Mouse (Mus musculus) kidney, adult 11 months (tissue): ENCODE data around the gene Ctdsp2.
A peak's percentile ranks its signal among the peaks of the same experiment; 100 is the strongest.

Source experiments
- DNase-seq: peaks from one replicate; pipeline ENCODE4 v3.0.0; 2022

Ctdsp2 gene

DNA sequence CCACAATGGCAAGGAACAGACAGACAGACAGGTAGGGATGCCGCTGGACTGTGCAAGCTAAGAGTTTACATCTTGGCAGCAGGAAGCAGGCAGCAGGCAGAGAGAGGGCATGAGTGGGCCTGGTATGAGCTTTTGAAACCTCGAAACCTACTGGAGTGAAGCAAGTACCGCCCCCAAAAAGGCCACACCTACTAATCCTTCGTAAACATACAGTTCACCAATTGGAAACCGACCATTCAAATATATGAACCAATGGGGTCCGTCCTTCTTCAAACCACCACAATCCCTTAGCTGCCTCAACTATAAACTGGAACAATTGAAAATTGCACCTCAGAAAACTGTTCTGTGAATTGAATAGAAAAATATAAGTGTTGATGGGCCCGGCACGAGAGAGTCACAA is 14.7 kb upstream of the Ctdsp2 start:
- DNase-seq = no peak

DNA sequence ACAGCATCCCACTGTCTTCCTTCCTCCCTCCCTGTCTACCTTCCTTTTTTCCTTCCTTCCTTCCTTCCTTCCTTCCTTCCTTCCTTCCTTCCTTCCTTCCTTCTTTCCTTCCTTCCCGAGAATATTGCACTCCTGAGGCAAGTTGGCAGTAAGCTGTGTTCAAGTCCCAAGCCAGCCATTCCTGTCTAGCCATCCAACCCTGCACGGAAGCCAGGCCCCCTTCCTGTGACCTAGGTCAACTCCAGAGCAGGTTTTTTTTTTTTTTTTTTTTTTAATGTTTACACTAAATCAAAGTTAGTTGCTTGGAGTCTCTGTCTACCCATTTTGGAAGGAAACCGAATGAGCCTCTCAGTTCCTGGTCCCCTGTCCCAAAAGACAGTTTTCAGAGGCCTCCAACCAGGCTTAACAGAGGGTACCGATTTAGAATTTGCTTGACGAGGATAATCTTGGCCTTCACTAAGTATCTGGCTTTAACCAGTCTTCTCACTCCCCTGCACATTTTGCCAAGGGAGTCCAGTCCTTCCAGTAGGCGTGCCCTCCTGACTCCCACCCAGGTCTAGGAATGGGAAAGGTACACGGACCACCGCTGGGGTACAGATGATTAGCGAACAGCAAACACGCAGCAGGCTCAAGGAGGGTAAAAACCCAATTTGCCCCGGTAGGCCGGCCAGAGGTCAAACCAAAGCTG is 7.0 kb upstream of the Ctdsp2 start:
- no peak for DNase-seq

DNA sequence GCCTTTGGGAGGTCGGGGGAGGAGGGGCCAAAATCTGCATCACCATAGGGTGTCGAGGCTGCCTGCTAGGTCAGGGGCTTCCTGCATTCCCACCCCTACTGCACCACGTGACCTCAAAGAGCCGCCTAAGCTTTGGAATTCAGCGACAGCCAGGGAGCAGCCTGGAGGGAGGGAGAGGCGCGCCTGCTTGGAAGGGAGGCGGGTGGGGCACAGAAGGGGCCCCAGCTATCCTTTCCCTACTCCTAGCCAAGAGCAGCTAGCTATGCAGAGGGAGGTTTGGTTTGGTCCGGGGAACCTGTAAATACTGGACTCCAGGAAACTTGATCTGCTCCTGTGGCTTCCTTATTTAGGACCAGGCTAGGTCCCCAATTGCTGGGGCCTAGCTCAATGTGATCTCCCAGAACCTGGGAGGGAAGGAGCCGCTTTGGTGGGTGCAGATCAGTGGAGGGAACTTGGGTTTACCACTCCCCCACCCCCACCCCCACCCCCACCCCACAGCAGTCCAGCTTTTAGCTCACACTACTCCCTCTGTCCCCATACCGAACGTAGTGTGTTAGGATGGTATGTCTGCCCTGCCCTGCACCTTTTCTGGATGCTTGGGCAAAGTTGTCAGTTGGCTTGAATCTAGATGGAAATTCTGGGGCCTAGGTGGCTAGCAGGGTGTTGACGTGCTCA is 6.3 kb upstream of the Ctdsp2 start:
- peak; percentile 74 for DNase-seq

DNA sequence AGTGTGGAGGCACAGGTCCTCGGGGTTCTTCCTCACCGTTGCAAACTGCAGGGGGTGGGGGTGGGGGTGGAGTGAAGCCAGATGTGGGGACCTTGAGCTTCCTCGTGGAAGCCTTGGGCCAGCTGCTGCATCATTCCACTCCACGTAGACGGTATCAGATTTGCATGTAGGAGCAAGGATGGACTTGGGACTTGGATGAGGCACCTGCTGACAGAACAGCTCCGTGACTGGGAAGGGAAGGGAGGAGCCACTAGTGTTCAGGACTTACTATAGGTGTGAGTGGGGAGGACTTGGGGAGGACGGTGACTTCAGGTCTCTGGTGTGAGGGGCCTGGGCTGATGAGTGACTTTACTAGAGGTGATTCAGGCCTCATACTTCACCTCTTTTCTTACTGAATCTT is 5.5 kb upstream of the Ctdsp2 start:
- no peak for DNase-seq

DNA sequence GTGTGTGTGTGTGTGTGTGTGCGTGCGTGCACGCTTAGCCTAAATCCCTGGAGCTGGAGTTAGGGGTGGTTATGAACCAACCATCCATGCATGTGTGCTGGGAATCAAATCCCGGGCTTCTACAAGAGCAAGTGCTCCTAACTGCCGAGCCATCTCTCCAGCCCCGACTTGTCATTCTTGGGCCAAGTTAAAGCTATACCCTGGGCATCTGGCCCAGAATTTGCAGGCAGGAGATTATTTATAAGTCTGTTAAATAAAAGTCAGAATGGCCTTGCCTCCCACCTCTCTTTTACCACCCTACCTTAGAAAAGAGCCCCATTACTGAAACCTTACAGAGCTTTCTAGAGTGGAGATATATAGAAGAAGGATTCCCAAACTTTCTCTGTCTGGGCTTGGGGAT is 2.8 kb upstream of the Ctdsp2 start:
- no peak for DNase-seq

DNA sequence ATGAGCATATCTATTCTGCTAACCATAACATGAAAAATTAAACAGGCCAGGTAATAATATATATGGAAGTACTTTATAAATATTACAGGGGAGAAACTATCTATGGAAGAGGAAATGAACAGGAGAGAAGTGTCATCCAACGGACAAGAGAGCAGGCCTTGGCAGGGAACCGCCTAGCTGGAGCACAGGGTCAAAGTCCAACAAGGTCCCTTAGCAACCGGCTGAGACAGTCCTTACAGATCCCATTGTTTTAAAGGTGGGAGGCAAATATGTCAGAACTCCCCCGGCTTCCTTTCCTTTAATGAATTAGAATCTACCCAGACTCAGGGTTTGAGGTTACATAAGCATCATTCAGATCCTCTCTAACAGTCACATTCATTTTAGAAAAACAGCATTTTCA is 1.4 kb upstream of the Ctdsp2 start:
- DNase-seq = peak; percentile 72

DNA sequence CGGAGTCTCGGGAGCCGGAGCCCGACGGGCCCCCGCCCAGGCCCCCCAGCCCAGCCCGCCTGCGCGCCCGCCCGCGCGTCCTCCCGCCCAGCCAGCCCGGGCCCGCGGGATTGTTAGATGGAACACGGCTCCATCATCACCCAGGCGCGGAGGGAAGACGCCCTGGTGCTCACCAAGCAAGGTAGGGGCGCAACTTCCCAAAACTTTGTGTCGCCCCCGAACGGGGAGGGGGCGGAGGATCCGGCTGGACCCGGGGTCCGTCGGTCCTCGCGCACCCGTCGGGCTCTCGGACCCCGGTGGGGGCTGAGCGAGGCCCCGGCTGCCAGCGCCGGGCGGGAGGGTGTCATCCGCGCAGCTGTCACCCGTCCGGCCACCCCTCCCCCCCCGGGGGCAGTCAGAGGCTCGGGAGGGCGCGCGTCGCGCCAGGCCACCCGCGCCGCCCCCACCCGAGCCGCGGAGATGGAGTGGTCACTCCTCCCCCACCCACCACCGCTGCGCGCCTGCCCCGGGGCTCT is 661 bp downstream of the Ctdsp2 start:
- peak; percentile 60 for DNase-seq

DNA sequence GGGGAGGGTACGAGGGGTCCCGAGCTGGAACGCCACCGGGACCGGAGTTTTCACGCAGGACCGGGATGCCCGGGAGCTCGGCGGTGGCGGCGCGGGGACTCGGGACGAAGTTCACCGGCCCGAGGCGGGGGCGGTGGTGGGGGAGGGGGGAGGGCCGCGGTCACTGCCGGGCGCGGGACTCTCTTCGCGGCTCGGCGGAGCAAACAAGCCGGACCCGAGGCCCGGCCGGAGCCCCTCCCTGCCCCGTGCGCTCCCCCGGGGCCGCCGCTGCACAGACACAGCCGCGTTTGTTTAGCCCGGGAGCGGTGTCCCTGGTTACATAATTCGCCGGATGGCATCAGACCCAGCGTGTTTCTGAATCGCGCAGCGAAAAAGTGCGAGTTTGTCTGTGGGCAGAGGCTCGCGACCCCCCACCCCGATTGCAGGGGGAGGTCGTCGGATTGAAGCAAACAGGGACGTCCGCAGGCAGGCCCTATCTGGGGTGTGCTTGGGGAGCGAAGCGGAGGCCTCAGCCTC is 1.2 kb downstream of the Ctdsp2 start:
- DNase-seq = peak; percentile 48

DNA sequence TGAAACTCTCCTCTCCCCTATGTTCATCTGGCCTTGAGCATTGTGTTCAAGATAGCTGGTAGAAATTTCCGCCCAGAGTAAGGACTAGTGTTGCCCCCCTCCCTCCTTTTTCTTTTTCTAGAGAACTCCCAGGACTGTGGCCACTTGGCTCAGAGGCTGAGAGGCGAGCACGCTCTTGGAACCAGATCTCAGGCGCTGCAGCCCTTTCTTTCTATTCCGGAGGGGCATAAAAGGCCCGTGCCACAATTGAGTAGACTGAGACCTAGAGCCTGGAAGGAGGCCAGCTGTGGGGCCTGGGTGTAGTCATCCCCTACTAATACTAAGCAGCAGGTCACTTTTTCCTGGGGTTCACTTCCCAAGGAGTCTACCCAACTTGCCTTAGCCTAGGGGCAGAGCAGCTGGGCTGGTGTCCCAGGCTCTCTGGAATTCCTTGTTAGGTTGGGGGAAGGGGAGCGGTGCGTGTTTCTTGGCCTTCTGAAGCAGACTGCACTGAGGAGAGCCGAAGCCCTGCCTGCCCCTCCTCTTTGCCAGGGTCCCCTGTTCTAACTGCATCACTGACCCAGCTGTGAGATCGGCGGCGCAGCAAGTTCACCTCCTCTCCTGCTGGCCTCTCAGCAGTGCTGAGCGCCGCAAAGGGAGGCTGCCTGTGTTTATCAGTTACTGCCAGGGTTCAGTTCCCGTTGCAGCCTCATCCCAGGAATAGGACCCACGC is 1.9 kb downstream of the Ctdsp2 start:
- peak; percentile 78 for DNase-seq

DNA sequence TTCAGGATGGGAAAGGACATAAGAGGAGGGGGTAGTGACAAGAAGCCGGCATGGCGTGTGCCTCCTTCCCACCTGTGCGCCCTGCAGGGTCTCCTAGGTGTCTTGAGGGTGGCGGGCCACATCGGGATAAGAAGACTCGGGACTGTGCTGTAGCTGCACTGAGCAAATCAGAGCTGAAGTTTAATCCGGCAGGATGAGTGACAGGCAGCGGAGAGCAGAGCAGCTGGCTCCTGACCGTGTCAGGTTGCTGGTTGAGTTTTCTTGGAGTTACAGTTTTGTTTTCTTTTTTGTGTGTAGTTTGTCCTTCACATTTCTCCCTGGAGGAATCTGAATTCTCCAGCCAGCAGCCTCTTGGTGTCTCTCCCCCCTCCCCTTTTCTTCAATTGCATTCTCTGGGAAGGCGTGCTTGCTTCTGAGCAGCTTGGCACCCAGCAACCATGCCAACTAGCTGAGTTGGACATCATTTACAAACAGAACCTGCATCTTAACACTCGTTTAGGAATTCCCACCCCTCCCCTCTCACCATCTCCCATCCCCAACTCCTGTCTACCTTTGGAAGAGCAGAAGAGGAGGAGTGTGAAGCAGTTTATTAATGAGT is 2.5 kb downstream of the Ctdsp2 start:
- no peak for DNase-seq

DNA sequence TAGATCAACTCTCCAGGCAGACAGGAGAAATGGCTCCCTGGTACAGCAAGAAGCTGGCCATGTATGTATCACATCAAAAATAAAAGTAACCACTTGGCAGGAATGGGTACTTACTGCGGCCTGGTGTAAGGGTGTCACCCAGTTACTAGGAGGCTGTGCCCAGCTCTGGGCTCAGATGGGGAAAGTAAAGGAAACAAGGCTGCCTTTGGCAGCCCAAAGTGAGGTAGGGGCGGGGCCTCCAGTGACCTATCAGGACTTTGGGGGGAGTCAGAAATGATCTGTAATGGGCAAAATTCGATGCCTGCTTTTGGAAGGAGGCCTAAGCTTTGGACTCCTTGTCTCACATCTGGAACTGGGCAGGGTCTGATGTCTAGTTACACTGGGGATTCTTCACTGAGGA is 3.2 kb downstream of the Ctdsp2 start:
- no peak for DNase-seq

DNA sequence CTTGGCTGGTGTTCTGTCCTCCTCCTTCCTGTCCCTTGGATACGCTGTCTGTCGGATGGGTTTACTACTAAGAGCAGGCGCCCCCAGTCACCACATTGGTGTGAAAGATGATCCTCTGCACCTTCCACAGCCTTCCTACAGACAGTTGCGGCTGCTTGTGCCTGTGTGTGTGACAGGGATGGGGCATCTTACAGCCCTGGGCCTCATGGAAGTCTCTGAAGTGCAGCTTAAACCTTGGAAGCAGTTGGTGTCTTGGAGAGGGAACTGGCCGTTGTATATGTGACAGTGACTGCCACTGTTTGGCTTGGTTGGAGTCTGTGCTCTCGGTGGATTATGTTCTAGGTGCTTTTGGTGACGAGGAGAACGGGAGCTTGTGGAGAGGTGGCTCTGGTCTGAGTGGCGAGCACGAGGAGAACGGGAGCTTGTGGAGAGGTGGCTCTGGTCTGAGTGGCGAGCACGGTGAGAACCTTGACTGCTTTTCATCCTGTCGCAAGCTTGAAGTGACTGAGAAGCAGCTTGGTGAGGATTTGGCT is 4.7 kb downstream of the Ctdsp2 start:
- DNase-seq = no peak

DNA sequence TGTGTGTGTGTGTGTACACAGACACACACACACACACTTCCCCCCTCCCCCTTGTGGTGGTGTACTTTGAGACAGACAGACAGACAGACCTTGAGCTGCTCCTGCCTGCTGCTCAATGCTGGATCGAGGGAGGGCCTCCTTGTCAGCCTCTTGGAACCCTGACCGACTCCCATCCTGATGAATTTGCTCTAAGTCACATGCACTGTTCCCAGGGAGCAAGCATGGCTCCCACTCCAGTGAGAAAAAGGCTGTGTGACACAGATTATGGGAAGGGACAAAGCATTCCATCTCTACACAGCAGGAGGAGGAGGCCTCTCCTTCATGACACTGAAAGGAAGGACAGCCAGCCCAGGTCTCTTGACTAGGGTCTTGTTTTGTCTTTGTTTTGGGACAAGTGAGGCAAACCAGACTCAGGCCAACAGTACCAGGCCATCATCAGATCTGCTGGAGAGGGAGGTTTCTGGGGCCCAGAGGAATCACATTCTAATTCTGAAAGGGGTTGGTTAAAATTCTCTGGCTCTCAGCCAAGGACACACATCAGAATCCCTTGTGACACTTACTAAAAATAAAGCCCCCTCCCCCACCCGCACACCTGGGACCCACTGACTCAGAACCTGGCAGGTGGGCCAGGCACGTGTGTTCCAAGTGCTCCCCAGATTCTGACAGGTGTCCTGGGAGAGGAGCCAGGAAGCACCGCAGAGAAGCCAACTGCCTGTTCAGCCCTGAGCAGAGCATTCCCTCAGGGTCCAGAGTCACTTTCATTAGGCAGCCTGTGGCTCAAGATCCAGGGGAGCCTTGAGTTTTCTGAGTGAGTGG is 5.9 kb downstream of the Ctdsp2 start:
- peak; percentile 69 for DNase-seq

DNA sequence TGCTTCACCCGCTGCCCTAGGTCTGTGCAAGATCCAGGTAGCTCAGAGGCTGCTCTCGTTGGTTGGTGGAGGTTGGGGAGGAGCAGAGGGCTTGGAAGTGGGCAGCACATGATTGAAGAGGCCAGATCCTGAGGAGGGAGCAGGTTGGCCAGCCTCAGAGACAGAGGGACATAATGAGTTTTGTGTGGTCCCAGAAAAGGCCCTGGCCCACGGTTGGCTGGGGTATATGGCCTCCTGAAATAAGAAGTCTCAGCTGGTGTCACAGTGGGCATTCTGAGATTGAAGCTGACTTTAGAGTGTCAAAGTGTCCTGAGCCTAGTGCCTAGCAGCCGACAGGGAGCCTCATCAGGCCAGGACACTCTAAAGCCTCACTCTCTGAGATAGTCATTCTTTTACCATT is 6.6 kb downstream of the Ctdsp2 start:
- DNase-seq = no peak

DNA sequence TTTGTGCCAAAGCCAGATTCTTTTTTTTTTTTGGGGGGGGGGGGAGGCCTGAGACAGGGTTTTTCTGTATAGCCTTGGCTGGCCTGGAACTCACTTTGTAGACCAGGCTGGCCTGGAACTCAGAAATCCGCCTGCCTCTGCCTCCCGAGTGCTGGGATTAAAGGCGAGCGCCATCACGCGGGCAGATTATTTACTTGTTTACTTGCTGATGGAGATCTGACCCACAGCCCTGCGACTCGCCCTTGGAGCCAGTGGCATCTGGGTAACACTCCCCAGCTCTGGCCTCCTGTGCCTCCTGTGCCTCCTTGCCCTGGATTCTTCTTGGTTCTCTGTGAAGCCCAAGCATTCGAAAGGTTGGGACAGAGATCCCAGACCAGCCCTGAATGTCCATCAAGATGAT is 7.1 kb downstream of the Ctdsp2 start:
- DNase-seq = no peak

DNA sequence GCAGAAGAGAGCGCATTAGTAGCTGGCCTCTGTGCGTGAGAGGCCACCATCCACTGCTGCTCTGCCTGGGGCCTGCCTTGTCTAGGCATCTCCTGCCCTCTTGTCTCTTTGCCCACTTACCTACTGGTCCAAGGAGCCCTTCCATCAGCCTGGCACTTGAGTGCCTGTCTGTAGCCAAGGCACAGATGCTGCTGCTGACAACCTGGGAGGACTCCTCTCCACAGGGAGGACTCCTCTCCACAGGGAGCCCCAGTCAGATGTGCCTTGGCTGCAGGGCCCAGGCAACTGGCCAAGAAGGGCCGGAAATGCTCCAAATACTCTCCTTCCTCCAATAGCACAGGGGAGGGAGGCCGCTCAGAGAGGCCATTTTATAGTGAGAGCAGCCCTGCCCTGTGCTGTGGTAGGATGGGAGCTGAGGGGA is 8.0 kb downstream of the Ctdsp2 start:
- peak; percentile 87 for DNase-seq

DNA sequence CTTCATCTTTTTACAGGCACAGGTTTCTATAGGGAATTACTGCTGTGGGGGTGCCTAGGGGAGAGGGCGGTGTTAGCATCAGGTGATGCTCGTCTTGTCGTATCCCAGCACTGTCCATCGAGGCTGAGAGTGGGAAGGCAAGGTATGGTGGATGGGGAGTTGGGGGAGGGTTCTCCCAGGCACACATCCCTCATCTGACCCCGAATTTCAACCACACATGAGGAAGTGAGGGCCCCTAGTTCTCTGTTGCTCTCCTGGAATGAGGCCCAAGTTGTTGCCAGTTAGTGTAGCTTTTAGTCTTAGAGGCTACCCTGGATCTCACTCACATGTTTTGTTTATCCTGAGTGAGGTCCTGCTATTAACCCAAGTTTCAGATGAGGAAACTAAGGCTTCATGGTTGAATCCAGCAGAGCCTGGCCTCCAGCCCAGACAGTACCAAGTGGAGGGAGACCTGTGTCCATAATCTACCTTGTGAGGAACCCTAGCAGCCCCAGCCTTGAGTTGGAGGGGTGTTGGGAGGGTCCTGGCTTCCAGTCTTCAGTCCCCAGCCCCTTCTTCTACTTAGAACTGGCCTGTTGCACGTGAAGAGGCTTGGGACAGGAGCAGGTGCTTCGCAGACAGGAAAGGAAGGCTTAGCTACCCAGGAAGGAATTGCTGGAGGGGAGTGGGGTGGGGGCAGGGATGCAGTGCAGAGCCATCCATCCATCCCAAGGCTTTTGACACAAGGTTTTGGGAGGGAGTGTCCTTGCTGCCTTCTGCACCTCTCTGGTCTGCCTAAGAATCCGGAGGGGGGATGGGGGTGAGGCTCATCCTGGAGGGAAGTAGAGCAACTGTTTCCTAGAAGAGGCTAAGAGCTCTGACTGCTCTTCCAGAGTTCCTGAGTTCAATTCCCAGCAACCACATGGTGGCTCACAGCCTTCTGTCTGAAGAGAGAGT is 8.9 kb downstream of the Ctdsp2 start:
- DNase-seq = no peak

DNA sequence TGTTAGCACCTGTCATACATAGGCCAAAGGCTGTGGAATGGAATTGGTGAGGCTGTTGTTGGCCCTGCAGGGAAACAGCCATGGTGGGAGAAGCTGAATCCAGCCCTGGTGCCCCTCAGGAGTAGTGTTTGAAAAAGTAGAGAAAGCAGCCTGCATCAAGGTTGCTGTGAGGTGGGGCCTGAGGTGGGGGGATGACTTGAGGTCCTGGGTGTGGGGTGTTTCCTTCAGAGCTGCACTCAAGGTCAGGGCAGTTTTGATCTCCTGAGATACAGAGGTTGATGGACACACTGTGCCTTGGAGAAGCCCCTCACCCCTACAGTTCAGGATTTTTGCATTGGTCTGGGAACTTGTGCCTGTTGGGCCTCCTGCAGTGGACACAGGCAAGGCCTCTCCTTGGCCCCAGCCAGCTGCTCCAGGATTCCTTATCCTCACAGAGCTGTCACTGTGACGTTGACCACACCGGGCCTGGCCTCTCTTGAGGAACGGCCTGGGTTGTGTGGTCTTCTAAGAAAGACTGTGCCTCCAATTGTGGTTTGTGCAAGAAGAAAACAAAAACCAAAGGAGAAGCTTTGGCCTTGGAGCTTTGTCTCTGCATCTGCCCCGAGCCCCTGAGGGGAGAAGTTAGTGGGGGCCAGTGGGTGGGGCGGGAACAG is 10.1 kb downstream of the Ctdsp2 start:
- DNase-seq = no peak

DNA sequence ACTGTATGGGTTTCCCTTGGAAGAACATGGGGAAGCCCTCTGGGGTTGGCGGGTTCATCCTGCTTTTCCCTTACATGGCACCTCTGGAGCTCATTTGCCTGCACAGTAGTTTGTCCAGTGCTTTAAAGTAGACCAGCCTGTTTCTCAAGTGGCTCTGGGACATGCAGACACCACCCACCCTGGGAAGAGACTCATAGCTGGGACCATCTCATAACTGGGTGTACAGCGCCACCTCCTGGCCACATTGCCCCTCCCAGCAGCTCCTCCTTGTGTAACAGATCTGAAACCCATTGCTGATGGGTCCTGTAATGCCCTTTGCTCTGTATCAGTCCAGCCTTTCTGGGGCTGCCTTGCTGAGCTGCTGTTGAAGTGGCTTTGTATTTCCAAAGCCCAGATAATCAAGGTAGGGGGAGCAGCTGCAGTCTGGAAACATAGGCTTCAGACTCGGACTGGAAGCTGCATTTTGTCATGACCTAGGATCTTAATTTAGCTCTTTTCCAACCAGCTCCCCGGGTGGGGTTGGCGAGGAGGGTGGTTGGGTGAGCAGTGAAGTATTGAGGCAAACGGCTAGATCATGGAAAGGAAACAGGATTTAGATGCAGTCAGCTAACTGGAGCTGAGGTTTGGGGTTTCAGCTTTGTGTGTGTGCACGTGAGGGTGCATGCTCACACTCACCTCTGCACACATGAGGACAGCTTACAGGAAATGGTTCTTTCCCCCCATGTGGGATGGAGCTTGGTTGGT is 12.0 kb downstream of the Ctdsp2 start:
- peak; percentile 83 for DNase-seq

DNA sequence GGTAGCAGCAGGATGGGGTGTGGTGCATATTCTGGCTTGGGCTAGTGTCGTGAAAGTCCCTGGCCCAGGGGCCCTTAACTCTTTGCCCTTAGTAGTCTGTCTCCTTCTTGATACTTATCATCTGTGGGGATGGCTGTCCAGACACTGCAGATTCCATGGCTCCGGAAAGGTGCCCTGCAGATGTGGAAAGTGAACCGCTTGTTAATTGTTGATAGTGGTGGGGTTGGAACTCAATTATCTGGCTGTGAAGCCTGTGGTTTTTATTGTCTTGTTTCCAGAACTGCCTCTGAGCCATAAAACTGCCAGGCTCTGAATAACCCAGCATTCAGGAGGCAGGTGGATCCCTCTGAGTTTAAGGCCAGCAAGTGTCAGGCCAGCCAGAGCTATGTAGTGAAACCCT is 13.2 kb downstream of the Ctdsp2 start:
- no peak for DNase-seq
